Mouse (Mus musculus) spleen, adult 2 months (tissue): ENCODE results near the gene Slc35f1. TPM values are rescaled to one million over a fixed set of nuclear protein-coding genes. Genes with fewer than 3 reads are reported as not detected.

Source experiments
- DNase-seq, 2 experiments: peaks; one replicate each; pipeline versions ENCODE4 v3.0.0 to v3.0.0-alpha.2; 2012 to 2021; ENCODE audit warnings: low spot score in 2 of 2, low read depth in 1 of 2
- H3K27ac ChIP-seq: fragments of 200-500 bp; 2 replicates; pipeline ENCODE4 v1.5.1; 2012; ENCODE audit warnings: low read length, inconsistent platforms; ENCODE audit not compliant: insufficient read depth
- H3K27me3 ChIP-seq: fragments of 200-500 bp; 2 replicates; pipeline ENCODE4 v1.6.1; 2012; ENCODE audit warnings: mild to moderate bottlenecking, moderate library complexity, low read length, inconsistent platforms; ENCODE audit not compliant: control insufficient read depth, insufficient read depth
- H3K36me3 ChIP-seq: fragments of 200-500 bp; 2 replicates; pipeline ENCODE4 v1.6.1; 2012; ENCODE audit warnings: mild to moderate bottlenecking, low read length, inconsistent platforms; ENCODE audit not compliant: control insufficient read depth, insufficient read depth
- H3K4me1 ChIP-seq: fragments of 200-500 bp; 2 replicates; pipeline ENCODE4 v1.6.1; 2011; ENCODE audit warnings: inconsistent platforms; ENCODE audit not compliant: control insufficient read depth, insufficient read depth, insufficient read length
- H3K4me3 ChIP-seq: fragments of 200-500 bp; 2 replicates; pipeline ENCODE4 v1.5.1; 2011; ENCODE audit warnings: mild to moderate bottlenecking, inconsistent platforms; ENCODE audit not compliant: insufficient read depth, insufficient read length; ENCODE audit errors: extremely low read depth
- CTCF ChIP-seq: fragments of 200-500 bp; IDR thresholded peaks from 2 replicates; pipeline ENCODE4 v1.5.1; 2011; ENCODE audit warnings: mild to moderate bottlenecking, inconsistent platforms; ENCODE audit not compliant: insufficient read depth, insufficient read length, insufficient replicate concordance; ENCODE audit errors: extremely low read depth
- POLR2A ChIP-seq: fragments of 200-500 bp; IDR thresholded peaks from 2 replicates; pipeline ENCODE4 v1.6.1; 2011; ENCODE audit warnings: low read depth, low read length, inconsistent platforms
- WGBS: fragments of 180-500 bp; shearing (Covaris S2); methylation state at CpG from one replicate; pipeline ENCODE4 v1.1.7; 2018; 5-methylcytosine and 5-hydroxymethylcytosine counted together
- polyA plus RNA-seq: library from polyadenylated mRNA; depleted of rRNA; stranded (reverse); fragments of >200 nt; gene quantifications from 2 replicates; pipeline ENCODE4 v1.2.3, GENCODE M21; 2012

Slc35f1 gene
- polyA plus RNA-seq, 1 experiment, result 0.11 TPM

GRCm38 (mm10) chr10:53124365-53124764 is 434.0 kb downstream of the Slc35f1 start:
- WGBS, result 87% methylated on average over 6 of the region's 6 CpGs
- Histone ChIP-seq H3K27ac (no peak overlapping the region), H3K36me3 (no peaks in the 10 kb centered on the region), H3K4me3 (no peak overlapping the region), H3K4me1 (no peaks in the 10 kb centered on the region), H3K27me3 (no peaks in the 10 kb centered on the region)
- no peak for DNase-seq
- TF ChIP-seq POLR2A (no peak), CTCF (no peak)

GRCm38 (mm10) chr10:53132707-53133106 is 442.4 kb downstream of the Slc35f1 start:
- Histone ChIP-seq H3K36me3 (no peaks in the 10 kb centered on the region), H3K4me1 (no peaks in the 10 kb centered on the region), H3K27me3 (no peaks in the 10 kb centered on the region), H3K27ac (no peak overlapping the region), H3K4me3 (no peak overlapping the region)
- TF ChIP-seq POLR2A (no peak), CTCF (no peak)
- DNase-seq, result no peak
- 64% methylated on average over 1 of the region's 1 CpGs for WGBS

- Histone ChIP-seq H3K4me3 (no peak overlapping the region), H3K36me3 (no peaks in the 10 kb centered on the region), H3K4me1 (no peaks in the 10 kb centered on the region), H3K27me3 (no peaks in the 10 kb centered on the region), H3K27ac (no peak overlapping the region)
- WGBS, result 80% methylated on average over 2 of the region's 2 CpGs
- DNase-seq, result no peak
- TF ChIP-seq CTCF, result no peak
- no peak for TF ChIP-seq POLR2A
Observed at GRCm38 (mm10) chr10:53150321-53150720, 460.0 kb downstream of the Slc35f1 start.

- TF ChIP-seq POLR2A (no peak), CTCF (no peak)
- H3K27ac ChIP-seq, result no peak overlapping the region
- H3K4me1 ChIP-seq, result no peaks in the 10 kb centered on the region
- 89% methylated on average over 2 of the region's 2 CpGs for WGBS
- no peaks in the 10 kb centered on the region for H3K27me3 ChIP-seq
- H3K4me3 ChIP-seq, result no peak overlapping the region
- no peaks in the 10 kb centered on the region for H3K36me3 ChIP-seq
- no peak for DNase-seq
Observed at GRCm38 (mm10) chr10:53150916-53151315, 460.6 kb downstream of the Slc35f1 start.

- 80% methylated on average over 7 of the region's 7 CpGs for WGBS
- TF ChIP-seq CTCF (no peak), POLR2A (no peak)
Observed at GRCm38 (mm10) chr10:53156374-53156773, 466.0 kb downstream of the Slc35f1 start.

GRCm38 (mm10) chr10:53157740-53158139 is 467.4 kb downstream of the Slc35f1 start:
- Histone ChIP-seq H3K27ac (no peak overlapping the region), H3K4me3 (no peak overlapping the region), H3K36me3 (no peaks in the 10 kb centered on the region), H3K4me1 (no peaks in the 10 kb centered on the region), H3K27me3 (no peaks in the 10 kb centered on the region)
- TF ChIP-seq POLR2A (no peak), CTCF (no peak)
- 93% methylated on average over 2 of the region's 2 CpGs for WGBS
- no peak for DNase-seq

More at GRCm38 (mm10) chr10:53156374-53156773, 466.0 kb downstream of the Slc35f1 start:
- H3K27ac ChIP-seq, result no peak overlapping the region
- H3K4me3 ChIP-seq, result no peak overlapping the region
- DNase-seq, result no peak
- no peaks in the 10 kb centered on the region for H3K36me3 ChIP-seq
- no peaks in the 10 kb centered on the region for H3K27me3 ChIP-seq
- H3K4me1 ChIP-seq, result no peaks in the 10 kb centered on the region
